Mouse (Mus musculus) ES-E14 (cell line): Measurements from ENCODE around the gene Xirp1. TPM values are rescaled to one million over a fixed set of nuclear protein-coding genes. Genes with fewer than 3 reads are reported as not detected.
"Not testable (repeated sequence)": the region's sequence is repeated elsewhere in the genome, so short reads cannot be mapped to it uniquely, and the experiment has no call there.

ENCODE experiments used
- DNase-seq: peaks from one replicate; pipeline ENCODE4 v3.0.0-alpha.2; 2013; ENCODE audit warnings: low read depth, low spot score
- H3K27ac ChIP-seq: 2 replicates; pipeline ENCODE4 v1.5.1; 2012; ENCODE audit warnings: low read depth, mild to moderate bottlenecking, low read length, moderate library complexity, mixed read lengths; ENCODE audit not compliant: poor library complexity, insufficient read depth, severe bottlenecking
- H3K36me3 ChIP-seq: 2 replicates; pipeline ENCODE4 v1.6.1; 2012; ENCODE audit warnings: mild to moderate bottlenecking, low read length, moderate library complexity, mixed read lengths; ENCODE audit not compliant: control insufficient read depth, poor library complexity, insufficient read depth, severe bottlenecking
- H3K4me1 ChIP-seq, 2 experiments: fragments of 150-350 bp in 1 of 2; sonication (generic) in 1 of 2; 2 replicates each; pipeline ENCODE4 v1.6.1; 2012; ENCODE audit warnings: low read length in 2 of 2, mild to moderate bottlenecking in 1 of 2, mixed read lengths in 1 of 2; ENCODE audit not compliant: control insufficient read depth in 2 of 2, insufficient read depth in 2 of 2, poor library complexity in 1 of 2
- H3K4me3 ChIP-seq, 2 experiments: fragments of 150-350 bp in 1 of 2; sonication (generic) in 1 of 2; 2 replicates each; pipeline ENCODE4 v1.5.1; 2012; ENCODE audit warnings: low read length in 2 of 2, low read depth in 1 of 2, mild to moderate bottlenecking in 1 of 2, mixed read lengths in 1 of 2; ENCODE audit not compliant: insufficient read depth in 1 of 2, poor library complexity in 1 of 2, severe bottlenecking in 1 of 2
- H3K9ac ChIP-seq: 2 replicates; pipeline ENCODE4 v1.6.1; 2012; ENCODE audit warnings: low read depth, mild to moderate bottlenecking, low read length, mixed read lengths; ENCODE audit not compliant: poor library complexity, insufficient read depth, severe bottlenecking
- H3K9me3 ChIP-seq: fragments of 150-350 bp; sonication (generic); 2 replicates; pipeline ENCODE4 v1.6.1; 2012; ENCODE audit warnings: low read depth, mild to moderate bottlenecking, low read length; ENCODE audit not compliant: control insufficient read depth, insufficient read depth
- CHD2 ChIP-seq: IDR thresholded peaks from 2 replicates; pipeline ENCODE4 v1.6.1; 2014; ENCODE audit warnings: mild to moderate bottlenecking, low read depth, low read length, inconsistent platforms
- HCFC1 ChIP-seq: IDR thresholded peaks from 2 replicates; pipeline ENCODE4 v1.6.1; 2012; ENCODE audit warnings: low read length, inconsistent platforms, borderline replicate concordance; ENCODE audit not compliant: insufficient read depth
- MAFK ChIP-seq: IDR thresholded peaks from 2 replicates; pipeline ENCODE4 v1.6.1; 2014; ENCODE audit warnings: mild to moderate bottlenecking, low read depth, low read length, inconsistent platforms; ENCODE audit not compliant: insufficient read depth
- ZC3H11A ChIP-seq: IDR thresholded peaks from 2 replicates; pipeline ENCODE4 v1.6.1; 2012; ENCODE audit warnings: low read depth, mild to moderate bottlenecking, inconsistent platforms, low read length, borderline replicate concordance
- ZNF384 ChIP-seq: IDR thresholded peaks from 2 replicates; pipeline ENCODE4 v1.6.1; 2012; ENCODE audit warnings: low read depth, low read length, inconsistent platforms
- in situ Hi-C, 2 experiments: fragments of 600-800 bp; cut with MboI; formaldehyde crosslinking; loops; one replicate each; pipeline ENCODE4 v1.15.1; 2025; ENCODE audit warnings: low sequenced_read_pairs in 2 of 2, inconsistent platforms in 1 of 2; ENCODE audit not compliant: unreplicated experiment in 2 of 2
- total RNA-seq: library from RNA; depleted of rRNA; stranded (reverse); fragments of 300-350 nt; gene quantifications from 2 replicates; pipeline ENCODE4 v1.2.3, GENCODE M21; 2012

Xirp1 gene
- total RNA-seq, 1 experiment, result 0.13 TPM

- no peak for DNase-seq
- Histone ChIP-seq H3K4me1 (peaks cover 14% of the 10 kb centered on the region in 2 experiments), H3K36me3 (no peaks in the 10 kb centered on the region), H3K9ac (no peak overlapping the region), H3K9me3 (no peaks in the 10 kb centered on the region), H3K4me3 (no peak overlapping the region), H3K27ac (no peak overlapping the region)
- in situ Hi-C loops, result no loop called here
- TF ChIP-seq ZNF384 (no peak), CHD2 (no peak), ZC3H11A (no peak), HCFC1 (no peak), MAFK (no peak)
Measured at GRCm38 (mm10) chr9:120014828-120015227, 8.6 kb downstream of the Xirp1 start.

- Histone ChIP-seq H3K9me3 (no peaks in the 10 kb centered on the region), H3K36me3 (no peaks in the 10 kb centered on the region), H3K4me1 (peaks cover 14 to 18% of the 10 kb centered on the region in 2 experiments), H3K9ac (no peak overlapping the region), H3K27ac (no peak overlapping the region), H3K4me3 (no peak overlapping the region)
- in situ Hi-C loops, result no loop called here
- DNase-seq, result no peak
- no peak for TF ChIP-seq HCFC1
- no peak for TF ChIP-seq ZNF384
- no peak for TF ChIP-seq ZC3H11A
- TF ChIP-seq CHD2, result no peak
Measured at GRCm38 (mm10) chr9:120013251-120013820, 10.1 kb downstream of the Xirp1 start.

GRCm38 (mm10) chr9:120012781-120013180 lies 10.6 kb downstream of the Xirp1 start:
- no peak for TF ChIP-seq ZC3H11A
- no peak for TF ChIP-seq ZNF384
- no peak for TF ChIP-seq CHD2
- TF ChIP-seq HCFC1, result no peak
- TF ChIP-seq MAFK, result no peak
- Histone ChIP-seq H3K9ac (no peak overlapping the region), H3K4me3 (no peak overlapping the region), H3K4me1 (peaks cover 14 to 18% of the 10 kb centered on the region in 2 experiments), H3K27ac (no peak overlapping the region), H3K36me3 (no peaks in the 10 kb centered on the region), H3K9me3 (no peaks in the 10 kb centered on the region)
- no peak for DNase-seq
- in situ Hi-C loops, result no loop called here

- H3K9me3 ChIP-seq, H3K36me3 ChIP-seq, DNase-seq, in situ Hi-C loops, H3K27ac ChIP-seq, H3K9ac ChIP-seq, H3K4me3 ChIP-seq: not testable (repeated sequence)
- peaks cover 14 to 23% of the 10 kb centered on the region in 2 experiments for H3K4me1 ChIP-seq
Measured at GRCm38 (mm10) chr9:120012161-120012560, 11.2 kb downstream of the Xirp1 start.

GRCm38 (mm10) chr9:120011533-120011932 lies 11.9 kb downstream of the Xirp1 start:
- Histone ChIP-seq H3K9ac (no peak overlapping the region; the same call in 1 of the 2 replicates), H3K4me3 (peak overlapping the region in 1 of 2 experiments; percentile 22; a peak in 2 of 4 replicates), H3K9me3 (no peaks in the 10 kb centered on the region), H3K36me3 (no peaks in the 10 kb centered on the region), H3K27ac (no peak overlapping the region), H3K4me1 (peaks cover 14 to 25% of the 10 kb centered on the region in 2 experiments)
- TF ChIP-seq ZC3H11A (no peak), HCFC1 (peak; percentile 37; the same call in 1 of the 2 replicates), CHD2 (no peak), ZNF384 (no peak), MAFK (no peak)
- in situ Hi-C loops, result no loop called here
- peak; percentile 80 for DNase-seq
